In genomic region chr3:97683560-97684195, GRCm38 (mm10) we compare ENCODE assay signal across 10 mouse cellular contexts. TPM values are rescaled to one million over a fixed set of nuclear protein-coding genes. Genes with fewer than 3 reads are reported as not detected.
A peak's percentile ranks its signal among the peaks of the same experiment; 100 is the strongest.
DNase-seq lines count a peak whose midpoint lies in the region; ATAC-seq and TF ChIP-seq lines count a peak whose summit lies in the region.
"Had no signal": no experiment of that assay in that cellular context is flagged by ENCODE, and none has a peak within 500 bp of the region (broad histone marks: within the 10 kb centered on the region; RNA-seq: fewer than 3 reads in every experiment).

No protein-coding gene starts in this region.

- ATAC-seq in embryonic facial prominence, embryonic 12.5 days (ENCODE audit: insufficient number of reproducible peaks, insufficient read depth, low FRiP score, low TSS enrichment): peak; percentile 66; the same call in 1 of the 2 replicates
- no peak for ATAC-seq in erythroblast, adult 5-6 weeks (replicated peaks; ENCODE audit: low FRiP score, poor library complexity, severe bottlenecking)

- H3K9me3 ChIP-seq in embryonic facial prominence, embryonic 12.5 days: no peaks in the 10 kb centered on the region
- H3K9me3 ChIP-seq: megakaryocyte, embryonic 14.5 days had no signal

- TF ChIP-seq CTCF in cerebellum, adult 2 months (IDR thresholded peaks at IDR 0.05; ENCODE audit: borderline replicate concordance, insufficient read depth, low read depth, low read length): no peak

- no peak overlapping the region for H3K27ac ChIP-seq in embryonic facial prominence, embryonic 12.5 days
- no peak overlapping the region for H3K27ac ChIP-seq in cerebellum, adult 2 months (ENCODE audit: insufficient read depth, low read length)

- WGBS in embryonic facial prominence, embryonic 12.5 days: 4% methylated on average over 16 of the region's 16 CpGs
- 24% methylated on average over 16 of the region's 16 CpGs for WGBS in cerebellum, adult 2 months

- H3K4me2 ChIP-seq in embryonic facial prominence, embryonic 12.5 days (replicated peaks): peak overlapping the region; percentile 21

- no peaks in the 10 kb centered on the region for H3K27me3 ChIP-seq in embryonic facial prominence, embryonic 12.5 days
- no peaks in the 10 kb centered on the region for H3K27me3 ChIP-seq in cerebellum, adult 2 months (ENCODE audit: control insufficient read depth, insufficient read depth, low read length)

- H3K36me3 ChIP-seq in embryonic facial prominence, embryonic 12.5 days: no peaks in the 10 kb centered on the region

- peaks cover 11% of the 10 kb centered on the region; the same call in 1 of the 2 replicates for H3K4me1 ChIP-seq in embryonic facial prominence, embryonic 12.5 days
- H3K4me1 ChIP-seq in cerebellum, adult 2 months (ENCODE audit: control insufficient read depth, insufficient read depth, low read length): no peaks in the 10 kb centered on the region

- H3K4me3 ChIP-seq in embryonic facial prominence, embryonic 12.5 days: no peak overlapping the region
- H3K4me3 ChIP-seq in cerebellum, adult 2 months (replicated peaks; ENCODE audit: insufficient read depth, low read depth, low read length): no peak overlapping the region
- H3K4me3 ChIP-seq: megakaryocyte, embryonic 14.5 days had no signal

- no peak overlapping the region for H3K9ac ChIP-seq in embryonic facial prominence, embryonic 12.5 days

- DNase-seq in NIH3T3 (ENCODE audit: low read depth): peak; percentile 4
- DNase-seq in kidney, adult 8-10 months: peak; percentile 15 to 30
- DNase-seq in lung, postnatal 4 days: peak; percentile 57 to 82
- no peak for DNase-seq in cerebellum, adult 2 months
- DNase-seq in cerebellum, adult 9-11 months: no peak
- DNase-seq in cerebellum, adult 11 months: no peak
- DNase-seq: adrenal gland, postnatal 25 days had no signal

- TF ChIP-seq POLR2A in cerebellum, adult 2 months (IDR thresholded peaks at IDR 0.05; ENCODE audit: borderline replicate concordance, insufficient read depth, low read length): no peak

RNA-seq across cellular contexts. Expression of gene Gm17651, which starts 9.2 kb away (rescaled TPM):
- not detected in 2 replicates for polyA plus RNA-seq in embryonic facial prominence, embryonic 12.5 days (2016; fragmentation: Nextera tagmentation; extraction: Ambion mirVana)
- not detected in 2 replicates for polyA plus RNA-seq in cerebellum, adult 2 months (2012; rRNA removed)
- total RNA-seq in erythroblast, adult 5-6 weeks (2015; ENCODE audit: low replicate concordance): not detected in 2 replicates
- total RNA-seq in erythroblast, adult 5-6 weeks (2017; ENCODE audit: low replicate concordance): not detected in 2 replicates
- total RNA-seq: adrenal gland, postnatal 25 days had no signal

RNA-seq across cellular contexts. Expression of gene Prkab2, which starts 25.7 kb away (rescaled TPM):
- 9.6 and 10.8 TPM in 2 replicates for polyA plus RNA-seq in embryonic facial prominence, embryonic 12.5 days (2016; fragmentation: Nextera tagmentation; extraction: Ambion mirVana)
- polyA plus RNA-seq in cerebellum, adult 2 months (2012; rRNA removed): 26.6 and 26.8 TPM in 2 replicates
- 1.0 and 5.8 TPM in 2 replicates for total RNA-seq in erythroblast, adult 5-6 weeks (2015; ENCODE audit: low replicate concordance)
- 0.17 and 0.98 TPM in 2 replicates for total RNA-seq in erythroblast, adult 5-6 weeks (2017; ENCODE audit: low replicate concordance)

RNA-seq across cellular contexts. Expression of gene Fmo5, which starts 55.1 kb away (rescaled TPM):
- 1.3 and 1.5 TPM in 2 replicates for polyA plus RNA-seq in embryonic facial prominence, embryonic 12.5 days (2016; fragmentation: Nextera tagmentation; extraction: Ambion mirVana)
- 2.3 and 2.8 TPM in 2 replicates for polyA plus RNA-seq in cerebellum, adult 2 months (2012; rRNA removed)
- total RNA-seq in erythroblast, adult 5-6 weeks (2015; ENCODE audit: low replicate concordance): 13.6 and 21.3 TPM in 2 replicates
- 4.2 and 5.0 TPM in 2 replicates for total RNA-seq in erythroblast, adult 5-6 weeks (2017; ENCODE audit: low replicate concordance)

Comparison
In these comparisons a context has a peak if more than half of its experiments do, and no peak if none do; other contexts are left out.
1. DNase-seq: peak in NIH3T3 (single experiment), kidney, adult 8-10 months (2 of 2) and lung, postnatal 4 days (2 of 2); none in cerebellum, adult 2 months (0 of 2), cerebellum, adult 9-11 months (single experiment) and cerebellum, adult 11 months (single experiment).